Mouse (Mus musculus): ENCODE data around the gene Il4. TPM values are rescaled to one million over a fixed set of nuclear protein-coding genes. Genes with fewer than 3 reads are reported as not detected.
"Not testable (repeated sequence)": the region's sequence is repeated elsewhere in the genome, so short reads cannot be mapped to it uniquely, and the experiment has no call there.

Gene Il4
- total RNA-seq, 2 experiments from 2014 or later: not detected

GRCm38 (mm10) chr11:53583151-53583550, 35.3 kb downstream of the Il4 start:
- intact Hi-C loops (cut with DNase I): loop anchor here (5.0 kb wide), 1 partner anchor 106 kb away; no protein-coding TSS in a partner anchor
- DNase-seq (ENCODE audit: low spot score in 2 of 2): no peak

- intact Hi-C loops (cut with DNase I): loop anchor here (5.0 kb wide), 1 partner anchor 103 kb away; no protein-coding TSS in a partner anchor
Measured at GRCm38 (mm10) chr11:53580562-53580961, 37.9 kb downstream of the Il4 start.

GRCm38 (mm10) chr11:53567224-53568014, 51.0 kb downstream of the Il4 start, which contains the start of gene Kif3a:
Gene Kif3a, plus strand, starts transcription at chr11:53567379.
- intact Hi-C loops (cut with DNase I): loop anchor here (5.0 kb wide), 1 partner anchor 95 kb away; the partner anchor contains the start of gene Gm9837
- DNase-seq (ENCODE audit: low spot score in 2 of 2): peak; percentile 94 to 96

More at GRCm38 (mm10) chr11:53580562-53580961, 37.9 kb downstream of the Il4 start:
- DNase-seq (ENCODE audit: low spot score in 2 of 2): no peak

GRCm38 (mm10) chr11:53566646-53567045, 51.8 kb downstream of the Il4 start:
- intact Hi-C loops (cut with DNase I): loop anchor here (5.0 kb wide), 1 partner anchor 94 kb away; the partner anchor contains the start of gene Gm9837
- DNase-seq (ENCODE audit: low spot score in 2 of 2): no peak

- DNase-seq (ENCODE audit: low spot score in 2 of 2): no peak
- intact Hi-C loops (cut with DNase I): no loop called here
Measured at GRCm38 (mm10) chr11:53561986-53562385, 56.5 kb downstream of the Il4 start.

- intact Hi-C loops (cut with DNase I); DNase-seq (ENCODE audit: low spot score in 2 of 2): not testable (repeated sequence)
Measured at GRCm38 (mm10) chr11:53559980-53560379, 58.5 kb downstream of the Il4 start.

- DNase-seq (ENCODE audit: low spot score in 2 of 2); intact Hi-C loops (cut with DNase I): not testable (repeated sequence)
Measured at GRCm38 (mm10) chr11:53557992-53558391, 60.5 kb downstream of the Il4 start.

- intact Hi-C loops (cut with DNase I); DNase-seq (ENCODE audit: low spot score in 2 of 2): not testable (repeated sequence)
Measured at GRCm38 (mm10) chr11:53556529-53556928, 61.9 kb downstream of the Il4 start.

Other genes starting within 250 kb of the Il4 start
- not detected for gene Leap2, start 195.5 kb downstream of the Il4 start, total RNA-seq (2021)
- gene Uqcrq, start 187.8 kb downstream of the Il4 start, total RNA-seq (2021): 100 to 1,000 TPM; 404 to 490 TPM
- gene Gdf9, start 187.6 kb downstream of the Il4 start, total RNA-seq (2021): 1 to 10 TPM in 1 of 2 experiments, not detected in 1; 1.1 TPM
- under 1 TPM; 0.22 to 0.34 TPM for gene Gm10447, start 161.6 kb downstream of the Il4 start, total RNA-seq (2021)
- gene Shroom1, start 161.5 kb downstream of the Il4 start, total RNA-seq (2021): 1 to 10 TPM; 5.3 to 5.5 TPM
- not detected for gene Gm9837, start 148.2 kb downstream of the Il4 start, total RNA-seq (2021)
- gene Gm9945, start 138.5 kb downstream of the Il4 start, total RNA-seq (2021): 1 to 10 TPM; 2.6 to 3.4 TPM
- 10 to 100 TPM; 59.1 to 81.6 TPM for gene Sowaha, start 138.4 kb downstream of the Il4 start, total RNA-seq (2021)
- 100 to 1,000 TPM; 305 to 337 TPM for gene Sept8, start 99.4 kb downstream of the Il4 start, total RNA-seq (2021)
- gene Kif3a, start 51.3 kb downstream of the Il4 start, total RNA-seq (2021): 100 to 1,000 TPM; 115 to 130 TPM
- not detected for gene Il13, start 16.0 kb upstream of the Il4 start, total RNA-seq (2021)
- 10 to 100 TPM in 1 of 2 experiments, 1 to 10 TPM in 1; 9.9 to 11.3 TPM for gene Rad50, start 88.7 kb upstream of the Il4 start, total RNA-seq (2021)
- gene Il5, start 102.1 kb upstream of the Il4 start, total RNA-seq (2021): not detected
- 1 to 10 TPM; 6.5 to 6.6 TPM for gene Irf1, start 151.3 kb upstream of the Il4 start, total RNA-seq (2021)
- 1 to 10 TPM in 1 of 2 experiments, under 1 TPM in 1; 0.96 to 1.2 TPM for gene Gm17334, start 154.5 kb upstream of the Il4 start, total RNA-seq (2021)
- 1 to 10 TPM; 4.0 to 4.5 TPM for gene Gm12216, start 240.6 kb upstream of the Il4 start, total RNA-seq (2021)